Mouse (Mus musculus) small intestine, adult 2 months (tissue): ENCODE results near the gene Evl.

Experiments used
- CTCF ChIP-seq: fragments of 200-500 bp; IDR thresholded peaks from 2 replicates; pipeline ENCODE4 v1.5.1; 2012; ENCODE audit warnings: low read depth, mild to moderate bottlenecking, control low read depth, inconsistent platforms, low read length, moderate library complexity, mixed read lengths; ENCODE audit not compliant: insufficient replicate concordance, insufficient read length; ENCODE audit errors: extremely low read depth
- POLR2A ChIP-seq: fragments of 200-500 bp; IDR thresholded peaks from 2 replicates; pipeline ENCODE4 v1.6.1; 2012; ENCODE audit warnings: low read depth, mild to moderate bottlenecking, control low read depth, inconsistent platforms, low read length, moderate library complexity

- TF ChIP-seq CTCF (no peak), POLR2A (no peak)
These were observed 46.8 kb downstream of the Evl start for GRCm38 (mm10) chr12:108601326-108601725.
